Mouse (Mus musculus): ENCODE measurements around the gene Dnaaf1. TPM values are rescaled to one million over a fixed set of nuclear protein-coding genes. Genes with fewer than 3 reads are reported as not detected.

The Dnaaf1 gene
- polyA plus RNA-seq (2015; fragmentation: Nextera tagmentation; extraction: Ambion mirVana) = 0.18 and 0.25 TPM in 2 replicates

DNA sequence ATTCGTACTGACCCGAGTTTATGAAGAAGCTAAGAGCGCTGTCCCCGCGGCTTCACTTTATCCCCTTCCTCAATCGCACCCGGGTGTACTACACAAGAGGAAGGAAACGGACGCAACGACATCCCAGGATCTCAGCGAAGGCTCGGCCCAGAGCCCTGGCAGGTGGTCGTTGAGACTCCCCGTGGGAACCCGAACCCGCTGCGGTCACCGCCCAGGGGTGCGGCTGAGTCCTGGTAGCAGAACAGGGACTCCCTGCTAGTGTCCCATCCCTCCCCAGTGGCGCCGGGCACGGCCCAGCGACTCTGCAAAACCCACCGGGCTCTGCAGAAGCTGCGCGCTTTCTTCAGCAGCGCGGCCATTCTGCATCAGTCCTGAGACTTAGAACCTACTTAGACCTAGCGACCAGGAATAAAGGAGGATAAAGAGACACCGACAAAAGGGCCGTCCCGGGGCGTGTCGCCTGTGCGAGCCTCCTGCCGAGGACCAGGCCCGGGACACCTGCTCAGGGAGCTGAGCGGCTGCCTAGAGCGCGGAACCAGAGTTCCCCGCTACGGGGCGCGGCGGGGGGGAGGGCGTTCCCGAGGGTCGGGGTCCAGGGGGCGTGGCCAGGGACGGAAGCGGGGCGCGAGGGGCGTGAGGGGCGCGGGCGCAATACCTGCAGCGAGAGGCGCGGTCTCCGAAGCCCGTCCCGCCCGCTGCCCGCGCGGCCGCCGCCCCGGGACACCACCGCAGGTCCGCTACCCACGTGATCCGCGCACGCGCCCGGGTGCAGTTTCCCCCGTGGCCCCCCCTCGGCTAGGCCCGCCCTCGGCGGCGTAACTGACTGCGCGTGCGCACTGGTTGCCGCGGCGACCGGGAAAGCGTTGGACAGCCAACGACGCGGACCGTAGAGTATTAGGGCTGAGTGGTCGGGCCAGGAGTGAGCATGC is at the start of gene Dnaaf1, which contains the start of gene Hsdl1:
TSS of gene Dnaaf1 (plus strand) at position 799 of the 929 bp plus-strand sequence.
TSS of gene Hsdl1 (minus strand) at position 747 of the 929 bp plus-strand sequence.
- peak; percentile 91 for ATAC-seq (ENCODE audit: low read depth)
- WGBS = under 1% methylated on average over 94 of the region's 97 CpGs
- H3K27me3 ChIP-seq = peaks cover 23% of the 10 kb centered on the region
- peak within 1 kb of the TSS; percentile 81 for H3K27ac ChIP-seq (replicated peaks)
- H3K9ac ChIP-seq = peak within 1 kb of the TSS; percentile 89
- no peaks in the 10 kb centered on the region for H3K36me3 ChIP-seq
- H3K4me1 ChIP-seq (replicated peaks) = peaks cover 21% of the 10 kb centered on the region
- peak within 1 kb of the TSS; percentile 88 for H3K4me3 ChIP-seq
- no peaks in the 10 kb centered on the region for H3K9me3 ChIP-seq
- H3K4me2 ChIP-seq = peak within 1 kb of the TSS; percentile 91

DNA sequence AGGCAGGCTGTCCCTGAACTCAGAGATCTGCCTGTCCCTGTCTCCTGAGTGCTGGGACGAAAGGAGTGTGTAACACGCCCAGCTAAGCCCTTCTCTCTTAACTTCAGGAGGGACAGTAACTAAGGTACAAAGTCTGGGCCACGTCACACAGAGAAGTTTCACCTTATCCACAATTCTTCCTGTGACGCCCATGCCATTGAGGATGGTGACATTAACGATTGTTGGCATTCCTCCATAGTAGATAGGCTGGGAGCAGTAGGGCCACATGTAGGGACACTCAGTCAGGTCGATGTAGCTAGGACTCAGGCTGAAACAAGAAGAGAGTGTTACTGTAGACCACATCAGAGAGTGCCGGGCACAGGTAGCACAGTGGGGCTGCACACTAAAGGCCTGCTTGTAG is 46.3 kb upstream of the Dnaaf1 start:
- peaks cover 99% of the 10 kb centered on the region for H3K36me3 ChIP-seq
- no peak overlapping the region for H3K27ac ChIP-seq (replicated peaks)
- H3K27me3 ChIP-seq = no peaks in the 10 kb centered on the region
- no peaks in the 10 kb centered on the region for H3K9me3 ChIP-seq
- no peaks in the 10 kb centered on the region for H3K4me1 ChIP-seq (replicated peaks)
- no peak for ATAC-seq (ENCODE audit: low read depth)
- no peak overlapping the region for H3K4me2 ChIP-seq
- H3K4me3 ChIP-seq = no peak overlapping the region
- H3K9ac ChIP-seq = no peak overlapping the region
- 94% methylated on average over 7 of the region's 7 CpGs for WGBS

DNA sequence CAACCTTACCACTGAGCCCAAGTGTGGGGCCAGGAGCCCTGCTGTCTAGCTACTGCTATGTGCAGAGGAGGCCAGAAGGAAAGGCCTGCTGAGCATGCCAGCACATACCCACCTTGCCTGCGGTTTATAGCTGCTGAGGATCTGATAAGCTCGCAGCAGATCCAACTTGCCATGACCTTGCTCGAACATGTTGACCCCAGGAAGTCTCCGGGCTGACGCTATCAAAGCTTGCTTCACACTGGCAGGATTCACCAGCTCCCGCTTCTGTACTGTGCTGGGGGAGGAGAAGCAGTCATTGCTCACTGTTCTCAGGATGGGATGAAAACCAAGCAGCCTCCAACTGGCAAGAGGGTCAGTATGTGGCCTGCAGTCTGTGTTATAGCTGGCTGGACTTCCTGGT is 44.1 kb upstream of the Dnaaf1 start:
- Histone ChIP-seq H3K27me3 (no peaks in the 10 kb centered on the region), H3K4me3 (no peak overlapping the region), H3K27ac (replicated peaks) (no peak overlapping the region), H3K4me2 (no peak overlapping the region), H3K9me3 (no peaks in the 10 kb centered on the region), H3K36me3 (peaks cover 99% of the 10 kb centered on the region), H3K4me1 (replicated peaks) (no peaks in the 10 kb centered on the region), H3K9ac (no peak overlapping the region)
- WGBS = 87% methylated on average over 6 of the region's 6 CpGs
- ATAC-seq (ENCODE audit: low read depth) = no peak

DNA sequence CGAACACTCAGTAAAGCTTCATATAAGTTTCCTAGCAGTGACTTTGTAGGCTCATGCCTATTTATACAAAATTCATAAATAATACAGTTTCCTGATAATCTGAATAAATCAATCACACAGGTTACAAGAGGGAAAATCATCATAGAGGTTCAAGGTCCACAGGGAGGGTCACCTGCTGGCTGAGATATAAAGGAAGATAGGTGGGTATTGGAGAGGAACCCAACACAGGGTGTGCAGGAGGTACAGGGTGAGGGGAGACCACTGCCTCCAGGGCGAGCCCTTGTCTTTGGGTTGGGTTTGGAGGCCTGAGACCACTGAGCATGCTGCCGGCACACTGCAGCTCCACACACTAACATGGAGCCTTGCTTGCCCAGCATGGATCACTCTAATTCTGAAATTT is 43.6 kb upstream of the Dnaaf1 start:
- ATAC-seq (ENCODE audit: low read depth) = no peak
- no peak overlapping the region for H3K4me3 ChIP-seq

DNA sequence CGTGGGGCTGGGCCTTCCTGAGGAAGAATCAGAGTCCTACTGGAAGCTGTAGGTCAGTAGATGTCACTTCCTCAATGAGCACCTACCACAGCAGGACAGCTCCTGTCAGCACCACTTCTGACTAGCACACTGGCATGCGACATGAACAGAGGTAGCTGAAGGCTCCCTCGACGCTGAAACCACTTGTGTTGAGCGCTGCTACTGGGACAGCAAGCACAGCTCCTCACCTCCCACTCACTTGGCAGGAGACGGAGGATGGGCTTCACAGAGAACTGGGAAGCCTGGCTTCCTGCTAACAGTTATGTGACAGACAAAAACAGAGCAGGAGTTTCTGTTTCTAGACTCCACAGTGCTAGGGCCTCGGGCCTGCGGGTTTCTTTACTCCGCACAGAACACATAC is 43.1 kb upstream of the Dnaaf1 start:
- H3K4me2 ChIP-seq = no peak overlapping the region
- H3K4me3 ChIP-seq = no peak overlapping the region
- 93% methylated on average over 9 of the region's 9 CpGs for WGBS
- no peak for ATAC-seq (ENCODE audit: low read depth)
- no peak overlapping the region for H3K9ac ChIP-seq
- no peak overlapping the region for H3K27ac ChIP-seq (replicated peaks)
- no peaks in the 10 kb centered on the region for H3K27me3 ChIP-seq
- no peaks in the 10 kb centered on the region for H3K9me3 ChIP-seq
- H3K36me3 ChIP-seq = peaks cover 100% of the 10 kb centered on the region
- H3K4me1 ChIP-seq (replicated peaks) = no peaks in the 10 kb centered on the region

More for the DNA sequence above, 43.6 kb upstream of the Dnaaf1 start:
- Histone ChIP-seq H3K36me3 (peaks cover 99% of the 10 kb centered on the region), H3K4me2 (no peak overlapping the region), H3K27me3 (no peaks in the 10 kb centered on the region), H3K9me3 (no peaks in the 10 kb centered on the region), H3K9ac (no peak overlapping the region), H3K4me1 (replicated peaks) (no peaks in the 10 kb centered on the region), H3K27ac (replicated peaks) (no peak overlapping the region)
- WGBS = 94% methylated on average over 3 of the region's 3 CpGs

DNA sequence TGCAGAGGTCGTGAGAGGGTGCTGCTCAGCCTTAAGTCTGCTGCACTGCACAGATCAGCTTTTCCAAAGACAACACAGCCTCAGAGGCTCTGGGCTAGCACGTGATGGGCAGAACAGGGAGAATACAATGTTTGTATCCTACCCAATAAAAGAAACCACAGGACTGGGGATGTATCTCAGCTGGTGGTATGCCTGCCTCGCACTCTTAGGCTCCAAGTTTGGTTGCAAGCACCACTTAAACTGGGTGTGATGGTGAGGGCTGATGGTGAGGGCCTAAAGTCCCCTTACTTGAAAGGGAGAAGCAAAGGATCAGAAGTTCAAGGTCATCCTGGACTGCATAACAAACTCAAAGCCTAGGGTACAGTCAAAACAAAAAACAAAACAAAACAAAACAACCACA is 30.4 kb upstream of the Dnaaf1 start:
- Histone ChIP-seq H3K4me1 (replicated peaks) (no peaks in the 10 kb centered on the region), H3K4me3 (no peak overlapping the region), H3K9ac (no peak overlapping the region), H3K27ac (replicated peaks) (no peak overlapping the region), H3K9me3 (no peaks in the 10 kb centered on the region), H3K4me2 (no peak overlapping the region), H3K36me3 (peaks cover 74% of the 10 kb centered on the region), H3K27me3 (no peaks in the 10 kb centered on the region)
- WGBS = 92% methylated on average over 3 of the region's 3 CpGs
- no peak for ATAC-seq (ENCODE audit: low read depth)

DNA sequence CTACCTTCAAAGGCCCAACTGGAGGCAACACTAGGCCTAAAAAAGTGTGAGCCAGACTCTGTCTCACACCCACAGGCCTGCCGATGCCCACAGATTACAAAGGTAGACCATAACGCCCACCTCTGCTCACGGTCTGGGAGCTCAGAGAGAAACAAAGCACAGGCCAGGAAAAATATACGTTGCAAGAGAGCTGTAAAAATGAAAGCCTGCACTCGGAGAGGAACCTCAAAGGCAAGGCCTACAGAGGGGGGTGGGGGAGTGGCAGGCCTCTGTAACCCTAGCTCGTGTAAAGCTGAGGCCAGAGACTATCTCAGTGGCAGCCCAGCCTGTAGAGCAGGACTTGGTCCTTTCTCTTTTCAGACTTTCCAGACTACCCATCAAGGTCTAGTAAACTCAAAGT is 29.9 kb upstream of the Dnaaf1 start:
- H3K4me3 ChIP-seq = no peak overlapping the region
- ATAC-seq (ENCODE audit: low read depth) = no peak
- H3K36me3 ChIP-seq = peaks cover 68% of the 10 kb centered on the region
- no peak overlapping the region for H3K4me2 ChIP-seq
- H3K9ac ChIP-seq = no peak overlapping the region
- no peak overlapping the region for H3K27ac ChIP-seq (replicated peaks)
- 81% methylated on average over 6 of the region's 6 CpGs for WGBS
- H3K4me1 ChIP-seq (replicated peaks) = 0 out of 2 replicates have a peak, but pooled peaks cover 2% of the 10 kb centered on the region
- no peaks in the 10 kb centered on the region for H3K27me3 ChIP-seq
- H3K9me3 ChIP-seq = no peaks in the 10 kb centered on the region

DNA sequence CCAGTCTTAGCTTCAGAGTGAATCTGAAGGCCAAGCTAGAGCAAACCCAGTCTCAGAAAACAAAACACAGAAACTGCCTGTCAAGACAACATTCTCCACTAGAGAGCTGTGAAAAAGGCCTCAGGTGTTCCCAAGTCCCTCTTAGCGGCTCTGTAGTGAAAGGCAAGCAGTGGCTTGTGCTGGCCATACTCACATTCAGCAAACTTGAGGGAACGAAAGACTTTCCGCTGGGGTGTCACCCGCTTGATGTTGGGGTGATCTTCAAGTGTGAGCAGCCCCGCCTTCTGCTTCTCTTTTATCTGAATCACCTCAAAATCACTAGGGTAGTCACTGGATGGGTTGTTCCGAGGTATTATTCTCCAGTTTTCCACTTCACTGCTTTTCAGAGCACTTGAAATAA is 29.2 kb upstream of the Dnaaf1 start:
- Histone ChIP-seq H3K36me3 (peaks cover 62% of the 10 kb centered on the region), H3K27me3 (no peaks in the 10 kb centered on the region), H3K4me3 (no peak overlapping the region), H3K9ac (no peak overlapping the region), H3K4me2 (no peak overlapping the region), H3K4me1 (replicated peaks) (peaks cover 8% of the 10 kb centered on the region; the same call in 1 of the 2 replicates), H3K27ac (replicated peaks) (no peak overlapping the region), H3K9me3 (no peaks in the 10 kb centered on the region)
- 91% methylated on average over 6 of the region's 6 CpGs for WGBS
- ATAC-seq (ENCODE audit: low read depth) = no peak

DNA sequence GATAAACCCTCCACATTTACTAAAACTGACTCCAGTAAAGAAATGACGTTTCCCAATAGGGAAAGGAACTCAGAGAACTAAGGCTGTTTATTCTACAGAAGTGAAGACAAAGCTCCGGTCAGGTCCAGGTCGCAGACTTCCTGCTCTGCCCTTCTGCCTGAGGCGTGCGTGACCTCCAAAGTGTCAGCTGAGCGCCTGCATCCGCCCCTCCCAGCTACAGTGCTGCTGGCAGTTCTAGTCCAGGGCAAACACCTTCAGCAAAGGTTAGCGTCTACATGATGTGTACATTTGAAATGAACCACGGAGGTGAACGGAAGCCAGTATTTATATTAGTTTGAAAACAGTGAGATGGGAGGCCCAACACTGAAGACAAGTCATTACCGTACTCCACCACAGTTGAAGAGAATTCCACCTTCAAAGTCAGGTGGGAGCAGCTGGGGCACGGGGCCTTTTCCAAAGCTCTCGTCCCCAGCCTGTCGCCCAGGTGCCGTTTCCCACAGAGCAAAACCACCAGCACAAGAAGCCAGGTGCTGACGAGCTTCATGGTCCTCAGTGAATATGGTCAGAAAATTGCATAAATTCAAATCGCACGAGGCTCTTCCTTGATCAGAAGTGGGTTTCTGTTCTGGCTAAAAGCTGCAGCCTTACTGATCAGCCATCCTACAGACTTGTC is 27.9 kb upstream of the Dnaaf1 start:
- H3K36me3 ChIP-seq = peaks cover 48% of the 10 kb centered on the region
- no peak overlapping the region for H3K4me3 ChIP-seq
- H3K27ac ChIP-seq (replicated peaks) = no peak overlapping the region
- peaks cover 11% of the 10 kb centered on the region; the same call in 1 of the 2 replicates for H3K4me1 ChIP-seq (replicated peaks)
- no peaks in the 10 kb centered on the region for H3K9me3 ChIP-seq
- 87% methylated on average over 18 of the region's 18 CpGs for WGBS
- H3K4me2 ChIP-seq = no peak overlapping the region
- H3K27me3 ChIP-seq = no peaks in the 10 kb centered on the region
- ATAC-seq (ENCODE audit: low read depth) = no peak
- no peak overlapping the region for H3K9ac ChIP-seq

DNA sequence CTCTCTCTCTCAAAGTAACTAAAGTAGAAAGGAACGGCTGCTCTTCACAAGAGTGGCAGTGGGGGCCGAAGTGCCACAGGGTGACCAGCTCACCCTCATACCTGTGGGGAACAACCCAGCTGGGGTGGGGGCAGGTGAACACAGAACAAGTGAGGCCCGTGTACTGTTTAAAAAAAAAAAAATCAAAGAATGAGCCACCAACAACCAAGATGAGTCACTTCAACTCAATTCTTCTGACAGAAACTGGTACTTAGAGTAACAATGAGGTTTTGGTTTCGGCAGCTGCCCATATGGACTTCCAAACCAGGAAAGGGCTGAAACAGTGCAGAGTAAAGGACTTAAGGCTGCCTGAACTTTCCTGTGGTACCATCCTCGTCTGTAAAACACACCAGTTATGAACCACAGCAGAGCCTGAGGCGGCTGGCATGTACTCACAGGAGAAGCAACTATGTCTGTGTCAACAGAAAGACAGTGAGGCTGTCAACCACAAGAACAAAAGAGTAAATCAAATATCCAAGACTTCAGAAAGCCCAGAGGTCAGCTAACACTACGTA is 26.4 kb upstream of the Dnaaf1 start:
- Histone ChIP-seq H3K4me1 (replicated peaks) (peaks cover 11% of the 10 kb centered on the region; the same call in 1 of the 2 replicates), H3K4me3 (no peak overlapping the region), H3K27ac (replicated peaks) (no peak overlapping the region), H3K9ac (no peak overlapping the region), H3K27me3 (no peaks in the 10 kb centered on the region), H3K9me3 (no peaks in the 10 kb centered on the region), H3K36me3 (peaks cover 34% of the 10 kb centered on the region), H3K4me2 (no peak overlapping the region)
- WGBS = 83% methylated on average over 7 of the region's 7 CpGs
- no peak for ATAC-seq (ENCODE audit: low read depth)

DNA sequence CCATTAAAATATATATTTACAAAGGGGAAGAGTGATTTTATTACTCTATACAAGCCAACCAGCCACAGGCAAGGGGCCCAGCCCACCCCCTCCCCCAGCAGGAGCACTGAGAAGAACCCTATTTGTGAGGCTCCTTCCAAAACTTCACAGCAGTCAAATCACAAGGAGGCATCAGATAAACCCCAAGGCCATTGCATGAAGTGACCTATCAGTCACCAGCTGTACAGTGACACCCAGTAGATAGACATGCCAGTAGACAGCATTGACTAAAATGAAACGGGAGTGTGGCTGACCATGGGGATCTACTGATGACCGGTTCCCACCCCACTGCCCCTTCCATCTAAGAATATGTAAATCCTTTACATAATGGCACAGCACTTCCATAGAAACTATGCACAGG is 22.1 kb upstream of the Dnaaf1 start:
- H3K27me3 ChIP-seq = no peaks in the 10 kb centered on the region
- H3K9ac ChIP-seq = no peak overlapping the region
- H3K9me3 ChIP-seq = no peaks in the 10 kb centered on the region
- no peak overlapping the region for H3K4me2 ChIP-seq
- peaks cover 41% of the 10 kb centered on the region for H3K4me1 ChIP-seq (replicated peaks)
- WGBS = 79% methylated on average over 2 of the region's 2 CpGs
- ATAC-seq (ENCODE audit: low read depth) = no peak
- H3K36me3 ChIP-seq = no peaks in the 10 kb centered on the region
- no peak overlapping the region for H3K4me3 ChIP-seq
- H3K27ac ChIP-seq (replicated peaks) = no peak overlapping the region

DNA sequence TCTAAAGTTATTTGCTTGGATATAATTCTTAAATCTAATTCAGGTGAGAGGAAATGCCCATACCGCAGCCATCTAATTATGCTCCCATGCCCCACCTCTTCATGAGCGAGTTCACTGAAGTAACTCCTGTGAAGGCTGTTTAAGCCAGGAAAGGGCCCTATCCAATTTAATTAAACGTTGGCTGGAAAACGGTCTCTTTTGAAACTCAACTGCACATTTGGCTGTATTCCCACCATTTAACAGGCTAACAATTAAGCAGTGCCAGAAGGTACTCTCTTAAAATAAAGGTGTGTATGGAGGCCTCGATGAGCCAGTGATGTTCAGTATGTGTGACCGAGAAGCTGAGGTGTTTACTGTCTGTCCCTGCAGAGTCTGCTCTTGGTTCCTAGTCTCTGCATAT is 19.2 kb upstream of the Dnaaf1 start:
- Histone ChIP-seq H3K4me2 (no peak overlapping the region), H3K27me3 (no peaks in the 10 kb centered on the region), H3K4me3 (no peak overlapping the region), H3K4me1 (replicated peaks) (peaks cover 38% of the 10 kb centered on the region), H3K9ac (no peak overlapping the region), H3K27ac (replicated peaks) (no peak overlapping the region), H3K36me3 (no peaks in the 10 kb centered on the region), H3K9me3 (no peaks in the 10 kb centered on the region)
- WGBS = 76% methylated on average over 6 of the region's 6 CpGs
- ATAC-seq (ENCODE audit: low read depth) = no peak
